Mouse (Mus musculus): Measurements from ENCODE around the gene Hist1h4i. TPM values are rescaled to one million over a fixed set of nuclear protein-coding genes. Genes with fewer than 3 reads are reported as not detected.
"Not testable (repeated sequence)": the region's sequence is repeated elsewhere in the genome, so short reads cannot be mapped to it uniquely, and the experiment has no call there.

Gene Hist1h4i
- polyA plus RNA-seq, 1 experiment from 2014 or later, result 52.6 TPM

DNA sequence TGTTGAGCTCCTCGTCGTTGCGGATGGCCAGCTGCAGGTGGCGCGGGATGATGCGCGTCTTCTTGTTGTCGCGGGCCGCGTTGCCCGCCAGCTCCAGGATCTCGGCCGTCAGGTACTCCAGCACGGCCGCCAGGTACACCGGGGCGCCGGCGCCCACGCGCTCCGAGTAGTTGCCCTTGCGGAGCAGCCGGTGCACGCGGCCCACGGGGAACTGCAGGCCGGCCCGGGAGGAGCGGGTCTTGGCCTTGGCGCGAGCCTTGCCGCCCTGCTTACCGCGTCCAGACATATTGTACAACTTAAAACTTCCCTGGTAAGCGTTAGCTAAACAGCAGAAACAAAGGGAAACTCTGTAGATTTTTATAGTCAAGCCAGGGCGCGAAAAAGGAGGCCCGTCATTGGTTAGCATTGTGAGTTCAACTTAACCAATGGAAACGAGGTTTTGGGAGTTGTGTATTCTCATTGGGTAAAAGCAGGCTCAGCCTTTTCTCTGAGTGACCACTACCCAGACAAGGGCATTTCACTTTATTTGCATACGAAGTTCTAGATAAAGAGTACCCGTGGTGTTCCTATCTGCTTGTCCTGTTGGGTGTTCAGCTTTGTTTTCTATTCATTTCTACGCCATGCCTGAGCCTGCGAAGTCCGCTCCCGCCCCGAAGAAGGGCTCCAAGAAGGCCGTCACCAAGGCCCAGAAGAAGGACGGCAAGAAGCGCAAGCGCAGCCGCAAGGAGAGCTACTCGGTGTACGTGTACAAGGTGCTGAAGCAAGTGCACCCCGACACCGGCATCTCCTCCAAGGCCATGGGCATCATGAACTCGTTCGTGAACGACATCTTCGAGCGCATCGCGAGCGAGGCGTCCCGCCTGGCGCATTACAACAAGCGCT is 5.7 kb downstream of the Hist1h4i start, which contains the start of the genes Hist1h2ah and Hist1h2bk:
Gene Hist1h2ah, minus strand, starts transcription at position 302 of the 882 bp plus-strand sequence.
Gene Hist1h2bk, plus strand, starts transcription at position 604 of the 882 bp plus-strand sequence.
- peak within 1 kb of the TSS; percentile 66 for H3K4me3 ChIP-seq (replicated peaks)
- H3K36me3 ChIP-seq; H3K27me3 ChIP-seq; H3K9me3 ChIP-seq (replicated peaks): not testable (repeated sequence)
- DNase-seq (peak; percentile 91), ATAC-seq (ENCODE audit: low read depth) (peak; percentile 90)
- peak within 1 kb of the TSS; percentile 72 for H3K4me2 ChIP-seq
- H3K4me1 ChIP-seq (replicated peaks), result peaks cover 60% of the 10 kb centered on the region
- peak within 1 kb of the TSS; percentile 100 for H3K27ac ChIP-seq
- H3K9ac ChIP-seq, result peak within 1 kb of the TSS; percentile 80
- WGBS (ENCODE audit: insufficient replicate concordance), result 0% methylated on average over 24 of the region's 69 CpGs

DNA sequence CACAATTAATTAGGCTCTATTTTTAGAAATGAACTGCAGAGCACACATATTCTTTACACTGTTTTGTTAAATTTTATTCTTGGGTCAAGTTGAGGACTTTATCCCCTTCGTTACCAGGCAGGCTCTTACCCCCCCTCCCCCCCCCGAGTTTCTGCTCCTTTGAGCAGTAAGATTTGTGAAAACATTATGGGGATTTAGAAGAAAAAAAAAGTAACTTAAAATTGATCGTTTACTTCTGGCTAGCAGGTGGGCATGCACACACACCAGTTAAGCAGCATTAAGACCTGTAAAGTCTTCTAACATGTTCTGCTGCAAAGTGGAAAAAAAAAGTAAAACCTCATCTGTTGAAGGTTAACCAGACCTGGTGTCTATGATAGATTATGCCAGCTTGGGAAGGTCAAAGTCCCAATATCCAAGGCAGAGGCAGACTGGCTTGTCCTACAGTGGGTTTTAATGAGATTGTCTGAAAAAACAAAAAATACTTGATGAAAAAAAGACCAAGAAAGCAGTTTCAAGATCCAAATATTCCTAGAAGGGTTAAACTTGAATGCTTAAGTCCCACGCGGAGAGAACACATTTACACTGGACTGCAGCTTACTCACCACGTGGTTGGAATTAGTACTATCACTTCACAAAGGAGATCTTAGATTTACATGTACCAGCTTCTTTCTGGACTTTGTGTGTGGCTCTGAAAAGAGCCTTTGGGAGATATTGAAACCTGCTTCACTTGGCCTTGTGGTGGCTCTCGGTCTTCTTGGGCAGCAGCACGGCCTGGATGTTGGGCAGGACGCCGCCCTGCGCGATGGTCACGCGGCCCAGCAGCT is 6.5 kb downstream of the Hist1h4i start:
- no peak for DNase-seq
- ATAC-seq (ENCODE audit: low read depth), result no peak
- H3K27me3 ChIP-seq, result no peaks in the 10 kb centered on the region
- H3K4me2 ChIP-seq, result peak overlapping the region; percentile 66
- H3K36me3 ChIP-seq, result no peaks in the 10 kb centered on the region
- H3K4me1 ChIP-seq (replicated peaks), result peaks cover 59% of the 10 kb centered on the region
- H3K27ac ChIP-seq, result peak overlapping the region; percentile 100
- H3K4me3 ChIP-seq (replicated peaks), result peak overlapping the region; percentile 66
- WGBS (ENCODE audit: insufficient replicate concordance), result under 1% methylated on average over 14 of the region's 14 CpGs
- peak overlapping the region; percentile 80 for H3K9ac ChIP-seq
- no peaks in the 10 kb centered on the region for H3K9me3 ChIP-seq (replicated peaks)

DNA sequence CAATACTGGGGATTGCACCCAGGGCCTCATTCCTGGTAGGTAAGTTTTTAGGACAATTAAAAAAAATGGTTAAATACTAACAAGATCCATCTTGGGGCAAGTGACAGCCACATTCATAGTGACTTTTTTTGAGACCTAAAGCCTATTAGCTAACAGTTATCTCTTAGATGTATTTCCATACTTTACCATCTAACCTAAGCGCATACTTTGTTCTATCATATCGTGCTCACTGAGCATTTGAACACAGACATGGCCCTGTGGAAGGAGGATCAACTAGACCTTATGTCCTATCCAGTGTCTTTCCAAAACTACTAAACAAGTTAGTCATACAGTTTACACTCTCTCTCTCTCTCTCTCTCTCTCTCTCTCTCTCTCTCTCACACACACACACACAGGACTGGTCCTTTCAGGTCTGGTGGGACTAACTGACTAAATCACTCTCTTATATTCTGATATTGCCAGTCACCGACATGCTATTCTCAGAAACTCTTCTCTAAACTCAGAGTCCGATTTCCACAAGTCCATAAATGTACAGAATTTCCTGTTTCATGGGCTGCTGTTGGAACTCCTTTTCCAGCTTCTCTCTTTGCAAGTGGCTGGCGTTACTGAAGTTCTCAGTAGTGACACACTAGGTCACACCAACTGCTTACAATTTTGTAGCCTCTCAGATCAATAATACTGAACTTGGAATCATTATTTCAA is 7.3 kb downstream of the Hist1h4i start:
- Histone ChIP-seq H3K4me2 (peak overlapping the region; percentile 66), H3K27ac (peak overlapping the region; percentile 100), H3K36me3 (no peaks in the 10 kb centered on the region), H3K9me3 (replicated peaks) (no peaks in the 10 kb centered on the region), H3K27me3 (no peaks in the 10 kb centered on the region), H3K4me1 (replicated peaks) (peaks cover 61% of the 10 kb centered on the region), H3K9ac (peak overlapping the region; percentile 80), H3K4me3 (replicated peaks) (peak overlapping the region; percentile 66)
- DNase-seq, result no peak
- no peak for ATAC-seq (ENCODE audit: low read depth)
- 33% methylated on average over 5 of the region's 5 CpGs for WGBS (ENCODE audit: insufficient replicate concordance)

DNA sequence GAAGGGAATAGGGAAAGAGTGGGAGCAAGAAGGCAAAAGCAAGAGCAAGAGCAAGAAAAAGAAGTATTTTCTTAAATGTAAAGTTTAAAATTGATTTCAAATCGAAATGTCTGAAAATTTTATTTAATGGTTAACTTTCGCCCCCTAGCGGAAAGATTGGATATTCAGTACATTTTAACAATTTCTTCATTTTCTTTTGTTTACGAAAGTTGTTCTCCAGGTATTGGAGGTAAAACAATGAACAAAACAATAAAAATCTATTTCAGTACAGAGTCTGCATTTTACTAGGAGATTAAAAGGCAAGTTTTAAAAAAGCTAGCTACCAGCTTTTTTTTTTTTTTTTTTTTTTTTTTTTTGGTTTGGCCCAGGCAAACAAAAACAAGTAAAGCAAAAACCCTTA is 10.7 kb downstream of the Hist1h4i start:
- no peaks in the 10 kb centered on the region for H3K27me3 ChIP-seq
- no peak overlapping the region for H3K4me3 ChIP-seq (replicated peaks)
- ATAC-seq (ENCODE audit: low read depth) (no peak), DNase-seq (no peak)
- no peak overlapping the region for H3K9ac ChIP-seq
- no peak overlapping the region for H3K4me2 ChIP-seq
- no peaks in the 10 kb centered on the region for H3K9me3 ChIP-seq (replicated peaks)
- H3K36me3 ChIP-seq, result no peaks in the 10 kb centered on the region
- WGBS (ENCODE audit: insufficient replicate concordance), result 12% methylated on average over 4 of the region's 4 CpGs
- H3K27ac ChIP-seq, result no peak overlapping the region
- H3K4me1 ChIP-seq (replicated peaks), result peaks cover 41% of the 10 kb centered on the region

DNA sequence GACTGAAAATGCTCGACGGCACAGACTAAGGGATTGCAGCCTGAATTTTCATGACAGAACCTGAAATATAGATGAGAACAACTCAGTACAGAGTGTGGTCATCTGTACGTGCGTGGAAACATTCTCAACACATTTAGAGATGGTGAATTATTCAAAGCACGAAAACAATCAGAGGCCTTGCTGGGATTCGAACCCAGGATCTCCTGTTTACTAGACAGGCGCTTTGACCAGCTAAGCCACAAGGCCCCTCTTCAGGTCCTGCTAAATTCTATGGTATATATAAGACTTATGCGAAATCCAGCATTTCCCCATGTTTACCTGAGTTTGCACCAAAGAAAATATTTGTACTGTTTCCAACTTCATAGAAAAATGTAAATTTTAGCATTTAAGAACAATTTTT is 11.2 kb downstream of the Hist1h4i start:
- H3K36me3 ChIP-seq, result no peaks in the 10 kb centered on the region
- peak overlapping the region; percentile 72 for H3K4me2 ChIP-seq
- 16% methylated on average over 8 of the region's 8 CpGs for WGBS (ENCODE audit: insufficient replicate concordance)
- peak overlapping the region; percentile 91 for H3K27ac ChIP-seq
- peaks cover 44% of the 10 kb centered on the region for H3K4me1 ChIP-seq (replicated peaks)
- H3K9me3 ChIP-seq (replicated peaks), result no peaks in the 10 kb centered on the region
- H3K4me3 ChIP-seq (replicated peaks), result peak overlapping the region; percentile 67; the same call in 1 of the 2 replicates
- ATAC-seq (ENCODE audit: low read depth), result 0 out of 2 replicates have a peak, but pooled peaks have one; percentile 1
- no peak for DNase-seq
- H3K9ac ChIP-seq, result peak overlapping the region; percentile 81
- H3K27me3 ChIP-seq, result no peaks in the 10 kb centered on the region

DNA sequence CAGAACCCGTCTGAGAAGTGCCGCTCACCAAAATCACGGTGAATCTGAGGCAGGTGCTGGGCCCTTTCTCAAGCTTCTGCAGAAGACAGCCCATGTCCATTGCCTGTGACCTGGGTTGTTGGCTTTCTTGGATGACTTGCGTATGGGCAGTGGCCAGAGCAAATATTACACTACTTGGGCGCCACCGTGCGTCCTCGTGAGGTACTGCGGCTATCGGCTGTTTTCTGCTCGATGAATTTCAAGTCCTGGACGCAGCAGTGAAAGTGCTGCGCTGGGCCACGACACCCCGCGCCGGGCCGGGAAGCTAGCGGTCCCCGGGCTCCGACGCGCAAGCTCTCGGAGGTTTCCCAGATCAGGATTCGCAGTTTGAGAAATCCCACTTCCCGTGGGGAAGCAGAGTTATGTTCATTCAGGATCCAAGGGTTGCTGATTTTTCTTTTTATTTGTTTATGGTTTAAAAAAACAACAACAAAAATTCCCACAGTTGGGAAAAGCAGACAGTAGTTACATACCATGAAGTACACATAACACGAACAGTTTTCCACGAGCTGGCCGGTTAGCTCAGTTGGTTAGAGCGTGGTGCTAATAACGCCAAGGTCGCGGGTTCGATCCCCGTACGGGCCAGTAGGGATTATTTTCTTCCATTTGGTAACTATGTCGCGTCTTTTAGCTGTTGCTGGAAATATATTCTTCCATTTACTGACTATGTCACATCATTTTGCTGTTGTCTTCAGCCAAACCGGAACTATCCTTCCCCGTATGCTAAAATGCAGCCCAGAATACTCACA is 12.3 kb downstream of the Hist1h4i start:
- peak overlapping the region; percentile 67 for H3K4me3 ChIP-seq (replicated peaks)
- H3K9me3 ChIP-seq (replicated peaks), result no peaks in the 10 kb centered on the region
- H3K36me3 ChIP-seq, result no peaks in the 10 kb centered on the region
- ATAC-seq (ENCODE audit: low read depth) (peak; percentile 81), DNase-seq (peak; percentile 89)
- peak overlapping the region; percentile 72 for H3K4me2 ChIP-seq
- peaks cover 40% of the 10 kb centered on the region for H3K4me1 ChIP-seq (replicated peaks)
- H3K27ac ChIP-seq, result peak overlapping the region; percentile 91
- H3K27me3 ChIP-seq, result no peaks in the 10 kb centered on the region
- under 1% methylated on average over 40 of the region's 40 CpGs for WGBS (ENCODE audit: insufficient replicate concordance)
- peak overlapping the region; percentile 81 for H3K9ac ChIP-seq

DNA sequence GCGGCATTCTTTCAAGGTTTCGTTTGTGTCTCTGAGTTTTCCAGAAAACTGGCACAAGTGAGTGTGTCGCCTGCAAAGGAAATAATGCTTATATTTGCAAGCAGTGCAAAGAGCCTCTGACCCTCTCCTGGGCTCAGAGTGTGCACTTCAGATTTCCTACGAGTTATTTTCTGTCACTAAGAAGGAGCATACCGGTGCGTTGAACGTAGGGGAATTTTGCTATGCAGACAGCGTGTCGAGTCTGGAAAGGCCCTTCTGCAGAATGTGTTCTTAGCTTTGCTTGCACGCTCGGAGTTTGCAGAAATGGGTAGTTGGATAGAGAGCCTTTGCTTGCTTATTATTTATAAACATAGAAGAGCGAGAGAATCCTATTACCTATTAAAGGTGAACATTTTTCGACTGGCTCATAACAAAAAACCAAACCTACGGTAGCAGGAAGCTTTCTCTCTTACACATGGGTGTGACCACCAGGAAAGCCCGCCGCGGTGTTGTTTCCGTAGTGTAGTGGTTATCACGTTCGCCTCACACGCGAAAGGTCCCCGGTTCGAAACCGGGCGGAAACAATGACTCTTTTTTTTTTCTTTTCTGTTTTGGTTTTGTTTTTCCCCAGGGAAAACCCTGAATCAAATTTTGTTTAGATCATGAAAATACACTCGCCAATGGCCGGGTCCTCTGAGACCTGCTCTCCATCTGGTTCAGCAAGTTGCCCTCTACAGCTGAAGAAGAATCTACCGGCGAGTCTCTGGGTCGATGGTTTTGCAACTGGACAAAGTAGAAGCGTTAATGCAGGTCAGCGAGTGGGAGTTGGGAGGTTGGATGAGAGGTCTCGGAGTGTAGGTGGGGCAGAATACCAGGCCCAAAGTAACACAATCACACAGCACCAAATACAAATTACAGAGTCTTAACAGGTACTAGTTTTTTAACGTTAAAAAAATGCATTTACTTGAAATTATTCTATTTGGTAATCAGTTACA is 14.8 kb downstream of the Hist1h4i start:
- H3K27ac ChIP-seq, result peak overlapping the region; percentile 58
- H3K4me1 ChIP-seq (replicated peaks), result peaks cover 30% of the 10 kb centered on the region
- DNase-seq, result peak; percentile 78
- no peaks in the 10 kb centered on the region for H3K27me3 ChIP-seq
- peak overlapping the region; percentile 66 for H3K4me3 ChIP-seq (replicated peaks)
- H3K36me3 ChIP-seq, result no peaks in the 10 kb centered on the region
- H3K4me2 ChIP-seq, result peak overlapping the region; percentile 73
- WGBS (ENCODE audit: insufficient replicate concordance), result 1% methylated on average over 35 of the region's 35 CpGs
- H3K9ac ChIP-seq, result peak overlapping the region; percentile 74
- H3K9me3 ChIP-seq (replicated peaks), result no peaks in the 10 kb centered on the region
- 0 out of 2 replicates have a peak, but pooled peaks have one; percentile 33 for ATAC-seq (ENCODE audit: low read depth)

DNA sequence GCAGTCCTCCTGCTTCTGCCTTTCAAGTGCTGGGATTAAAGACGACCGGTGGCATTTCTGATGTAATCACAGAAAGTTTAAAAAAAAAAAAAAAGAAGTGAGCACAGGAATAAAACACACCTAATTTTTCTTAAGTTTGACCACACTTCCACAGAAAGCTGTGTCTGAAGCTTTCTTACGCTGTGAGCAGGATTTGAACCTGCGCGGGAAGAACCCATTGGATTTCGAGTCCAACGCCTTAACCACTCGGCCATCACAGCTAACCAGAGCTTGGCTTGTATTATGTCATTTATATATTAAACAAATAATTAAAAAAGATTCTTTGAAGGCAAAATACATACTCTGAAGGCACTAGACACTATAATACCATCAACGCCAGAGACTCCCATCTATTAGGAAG is 18.9 kb downstream of the Hist1h4i start:
- WGBS (ENCODE audit: insufficient replicate concordance), result under 1% methylated on average over 9 of the region's 9 CpGs
- Histone ChIP-seq H3K4me2 (peak overlapping the region; percentile 81), H3K27me3 (no peaks in the 10 kb centered on the region), H3K9me3 (replicated peaks) (no peaks in the 10 kb centered on the region), H3K36me3 (no peaks in the 10 kb centered on the region), H3K4me3 (replicated peaks) (peak overlapping the region; percentile 70), H3K27ac (peak overlapping the region; percentile 76), H3K4me1 (replicated peaks) (peaks cover 21% of the 10 kb centered on the region), H3K9ac (peak overlapping the region; percentile 80)
- ATAC-seq (ENCODE audit: low read depth) (peak; percentile 67), DNase-seq (peak; percentile 79)

DNA sequence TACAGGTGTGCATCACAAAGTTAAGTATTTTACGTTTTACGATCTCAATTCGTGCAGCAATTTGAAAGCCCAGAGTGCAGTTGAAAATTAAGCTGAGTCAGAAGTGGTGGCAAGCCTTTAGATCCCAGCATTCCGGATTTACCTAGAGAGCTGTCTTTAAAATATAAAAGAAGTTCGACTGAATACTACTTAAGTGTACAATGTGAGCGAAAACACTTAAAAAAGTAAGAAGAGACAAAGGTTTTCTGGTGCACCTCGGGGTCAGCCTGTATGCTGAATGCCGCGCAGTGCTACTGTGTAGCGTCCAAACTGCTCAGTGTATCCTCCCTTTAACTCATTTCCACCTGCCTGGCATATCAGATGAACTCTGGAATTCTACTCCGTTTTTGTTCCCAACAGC is 19.6 kb downstream of the Hist1h4i start:
- ATAC-seq (ENCODE audit: low read depth), result peak; percentile 58

More for the DNA sequence above, 19.6 kb downstream of the Hist1h4i start:
- Histone ChIP-seq H3K4me2 (peak overlapping the region; percentile 81), H3K4me3 (replicated peaks) (peak overlapping the region; percentile 70), H3K27me3 (no peaks in the 10 kb centered on the region), H3K9ac (peak overlapping the region; percentile 80), H3K4me1 (replicated peaks) (peaks cover 21% of the 10 kb centered on the region), H3K9me3 (replicated peaks) (no peaks in the 10 kb centered on the region), H3K27ac (peak overlapping the region; percentile 76), H3K36me3 (no peaks in the 10 kb centered on the region)
- DNase-seq, result no peak
- WGBS (ENCODE audit: insufficient replicate concordance), result under 1% methylated on average over 11 of the region's 11 CpGs
